Mouse (Mus musculus) mouse embryonic stem cell (cell line): Measurements from ENCODE around the gene Pgk1.
"Not testable (repeated sequence)": the region's sequence is repeated elsewhere in the genome, so short reads cannot be mapped to it uniquely, and the experiment has no call there.

ENCODE experiments used
- in situ Hi-C, 2 experiments: fragments of 300-500 bp; cut with MboI; formaldehyde crosslinking; loops; 1 replicate in 1 of 2; 3 replicates in 1 of 2; pipeline ENCODE4 v1.14.3; 2019 to 2020; ENCODE audit warnings: low sequenced_read_pairs in 2 of 2, low pct_unique_long_range_greater_than_20kb in 1 of 2, mixed read lengths in 1 of 2; ENCODE audit not compliant: unreplicated experiment in 1 of 2

Pgk1 gene

DNA sequence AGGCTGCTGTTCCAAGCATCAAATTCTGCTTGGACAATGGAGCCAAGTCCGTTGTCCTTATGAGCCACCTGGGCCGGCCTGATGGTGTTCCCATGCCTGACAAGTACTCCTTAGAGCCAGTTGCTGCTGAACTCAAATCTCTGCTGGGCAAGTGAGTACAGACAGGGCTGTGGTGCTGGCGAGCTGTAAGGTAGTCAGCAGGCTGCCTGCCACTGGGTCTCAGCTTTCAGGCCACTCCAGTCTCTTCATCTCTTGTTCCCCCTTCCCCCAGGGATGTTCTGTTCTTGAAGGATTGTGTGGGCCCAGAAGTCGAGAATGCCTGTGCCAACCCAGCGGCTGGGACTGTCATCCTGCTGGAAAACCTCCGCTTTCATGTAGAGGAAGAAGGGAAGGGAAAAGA is 7.5 kb downstream of the Pgk1 start:
- in situ Hi-C loops = not testable (repeated sequence)

DNA sequence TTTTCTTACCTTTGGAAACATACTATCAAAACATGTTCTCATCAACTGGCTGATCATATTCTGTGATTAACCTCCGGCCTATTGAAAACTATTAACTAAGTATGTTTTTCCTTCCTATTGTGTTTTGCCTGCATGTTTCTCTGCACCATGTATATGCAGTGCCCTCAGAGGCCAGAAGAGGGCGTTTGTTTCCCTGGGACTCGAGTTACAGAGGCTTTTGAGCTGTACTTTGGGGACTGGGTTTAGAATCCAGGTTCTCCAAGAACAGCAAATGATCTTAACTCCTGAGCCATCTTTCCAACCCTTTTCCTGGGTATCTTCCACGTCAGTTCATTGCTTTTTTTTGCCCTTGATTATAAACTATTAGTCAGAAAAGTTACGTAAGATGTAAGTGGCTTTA is 10.4 kb downstream of the Pgk1 start:
- in situ Hi-C loops = no loop called here

- in situ Hi-C loops = no loop called here
These were observed 12.0 kb downstream of the Pgk1 start for GRCm38 (mm10) chrX:106198904-106199303.

DNA sequence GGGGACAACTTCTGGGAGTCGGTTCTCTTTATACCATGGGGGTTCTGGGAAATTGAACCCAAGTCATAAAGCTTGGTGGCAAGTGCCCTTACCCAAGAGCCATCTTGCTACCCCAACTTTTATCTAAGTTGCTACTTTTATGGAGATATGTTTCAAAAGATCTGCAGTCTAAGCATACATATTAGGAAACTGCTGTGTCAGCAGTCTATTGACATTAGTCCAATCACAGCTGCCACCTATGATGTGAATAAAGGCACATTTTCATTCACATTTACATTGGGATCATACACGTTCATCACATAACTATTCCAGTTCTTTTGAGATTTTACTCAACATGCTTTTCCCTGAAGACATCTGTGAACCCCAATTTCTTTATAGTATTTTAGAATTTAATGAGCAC is 22.2 kb downstream of the Pgk1 start:
- in situ Hi-C loops = no loop called here

DNA sequence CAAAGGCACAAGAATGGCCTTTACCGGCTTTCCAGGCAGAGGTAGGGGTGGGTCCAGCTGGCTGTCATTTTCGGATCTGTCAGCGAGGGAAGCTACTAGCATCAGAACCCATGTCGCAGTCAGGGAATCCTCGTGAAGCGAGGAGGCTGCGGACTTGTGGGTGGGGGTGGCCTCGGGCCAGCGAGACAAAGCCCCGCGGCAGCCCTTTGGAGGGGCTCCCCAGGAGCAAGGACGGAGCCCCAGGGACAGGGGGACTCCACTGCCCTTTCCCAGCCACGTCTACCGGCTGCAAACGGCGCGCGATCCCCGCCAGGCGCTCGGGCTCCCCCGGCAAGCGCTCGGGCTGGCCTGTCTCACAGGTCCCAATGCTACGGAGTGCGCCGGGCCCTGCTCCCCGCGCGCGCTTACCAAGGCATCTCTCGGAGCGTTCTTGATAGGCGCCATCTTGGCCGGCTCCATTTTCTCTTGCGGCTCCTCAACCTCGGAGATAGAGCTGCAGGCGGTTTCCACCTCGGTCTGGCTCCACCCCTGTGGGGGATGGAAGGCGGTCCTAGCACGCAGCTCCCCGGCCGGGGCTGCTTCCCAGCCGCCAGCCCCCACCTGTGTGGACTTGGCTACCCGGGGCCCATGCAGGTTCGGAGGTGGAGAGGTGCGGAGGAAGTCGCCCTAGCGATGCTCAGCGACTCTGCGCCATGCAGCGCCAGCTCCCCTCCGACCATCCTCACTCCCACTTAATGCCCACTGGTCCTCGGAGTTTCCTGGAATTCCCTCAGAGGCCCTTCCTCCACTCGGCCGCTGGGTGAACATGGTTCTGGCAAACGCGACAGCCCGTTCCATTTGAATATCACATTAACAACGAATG is 32.5 kb downstream of the Pgk1 start:
- in situ Hi-C loops = no loop called here

DNA sequence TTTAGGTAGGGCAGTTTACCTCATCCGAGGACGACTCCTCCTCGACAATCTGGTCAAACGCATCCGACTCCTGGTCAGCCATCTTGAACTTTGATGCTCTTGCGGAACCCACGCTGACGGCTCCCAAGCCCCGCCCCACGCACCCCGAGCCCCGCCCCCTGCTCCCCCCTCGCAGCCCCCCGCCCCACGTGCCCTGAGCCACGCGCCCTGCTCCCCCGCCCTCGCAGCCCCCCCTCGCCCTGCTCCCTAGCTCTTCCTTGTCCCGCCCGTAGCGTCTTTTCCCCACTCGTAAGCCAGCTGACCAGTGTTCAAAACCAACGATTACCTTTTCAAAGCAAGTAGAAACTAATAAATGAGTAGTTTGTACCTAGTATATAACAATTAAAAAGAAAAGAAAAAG is 34.2 kb downstream of the Pgk1 start, which contains the start of gene Taf9b:
TSS of gene Taf9b (minus strand) at position 101 of the 400 bp plus-strand sequence.
- in situ Hi-C loops = no loop called here
